Mouse (Mus musculus) E14TG2a.4 (cell line): ENCODE measurements at regions not wholly inside any gene's neighbourhood (a gene's known extent, or its start where the extent isn't known, plus 50 kb on each side); places are given as distances from the start of the nearest gene placed in this dataset.

Source experiments
- CTCF ChIP-seq: conservative IDR thresholded peaks from 2 replicates; pipeline ENCODE4 v1.5.1; 2014; ENCODE audit warnings: low read length
- NANOG ChIP-seq: IDR thresholded peaks from 2 replicates; pipeline ENCODE4 v1.6.1; 2014; ENCODE audit warnings: borderline replicate concordance, low read length, mixed read lengths

DNA sequence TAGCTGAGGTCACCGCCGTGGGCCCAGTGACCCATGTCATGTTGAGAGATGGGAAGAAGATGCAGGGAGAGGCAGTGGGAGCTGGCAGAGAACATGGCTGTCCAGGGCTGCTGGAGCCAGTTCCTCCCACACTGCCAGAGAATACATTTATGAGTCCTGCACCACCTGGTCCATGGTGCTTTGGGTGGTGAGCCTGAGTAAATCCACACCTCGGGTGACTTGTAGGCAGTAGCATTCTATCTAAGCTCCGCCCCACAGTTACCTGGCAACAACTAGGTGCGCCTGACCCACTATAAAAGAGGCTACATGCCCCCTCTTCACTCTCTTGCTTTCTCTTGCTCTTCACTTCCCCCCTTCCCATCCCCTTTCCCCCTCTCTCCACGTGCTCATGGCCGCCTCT lies 66.8 kb downstream of the Psmg1 start:
- TF ChIP-seq CTCF, result no peak
- no peak for TF ChIP-seq NANOG
